Mouse (Mus musculus): ENCODE results near the gene Xxylt1. TPM values are rescaled to one million over a fixed set of nuclear protein-coding genes. Genes with fewer than 3 reads are reported as not detected.

Gene Xxylt1
- 30.0 TPM for polyA plus RNA-seq (2017; shearing (Covaris generic))

DNA sequence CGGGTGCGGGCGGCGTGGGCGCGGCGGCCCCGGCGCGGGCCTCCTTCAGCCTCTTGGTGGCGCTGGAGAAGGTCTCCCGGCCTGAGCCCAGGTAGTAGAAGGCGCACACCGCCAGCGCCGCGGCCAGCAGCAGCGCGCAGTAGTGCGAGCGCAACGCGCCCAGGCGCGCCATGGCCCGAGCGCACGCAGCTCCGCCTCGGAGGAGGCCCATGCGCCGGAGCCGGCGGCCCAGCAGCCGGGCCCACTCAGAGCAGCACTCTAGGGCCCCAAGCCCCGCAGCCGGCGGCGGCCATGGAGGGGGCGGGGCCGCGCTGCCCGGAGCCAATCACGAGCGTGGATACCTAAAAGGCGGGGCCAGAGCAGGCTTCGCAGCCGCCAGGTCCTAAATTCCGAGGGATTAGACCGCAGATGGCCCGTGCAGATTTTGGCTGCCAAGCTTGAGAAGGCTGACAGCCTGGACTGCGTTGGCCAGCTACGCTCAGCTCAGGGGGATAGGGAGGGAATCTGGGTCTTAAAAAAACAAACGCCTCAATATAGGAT, at the start of gene Xxylt1:
Xxylt1 (minus strand) TSS at position 308 of the 540 bp plus-strand sequence.

Other genes with a start within 250 kb of the Xxylt1 start
- 32.8 TPM for gene Acap2, start 119.8 kb upstream of the Xxylt1 start, polyA plus RNA-seq (2017; shearing (Covaris generic))
- gene Ppp1r2, start 193.8 kb upstream of the Xxylt1 start, polyA plus RNA-seq (2017; shearing (Covaris generic)) = 18.0 TPM
- not detected for gene Apod, start 233.4 kb upstream of the Xxylt1 start, polyA plus RNA-seq (2017; shearing (Covaris generic))

All from inflammation-experienced regulatory T-cells, adult 16 weeks (primary cell).